Mouse (Mus musculus): ENCODE data around the gene Actg1. TPM values are rescaled to one million over a fixed set of nuclear protein-coding genes. Genes with fewer than 3 reads are reported as not detected.

Gene Actg1
- total and polyA plus RNA-seq, 3 experiments, result 1,832 to 4,362 (median 2,424) TPM

GRCm38 (mm10) chr11:120303559-120304349, 44.6 kb downstream of the Actg1 start:
- H3K4me1 ChIP-seq (ENCODE audit: control insufficient read depth in 1 of 2, insufficient read depth in 2 of 2), result peaks cover 12 to 18% of the 10 kb centered on the region in 2 experiments
- peaks cover 94% of the 10 kb centered on the region for H3K27me3 ChIP-seq (replicated peaks)
- dilution Hi-C loops (cut with MboI; ENCODE audit: extremely low pct_ligation_motif_present, extremely low pct_unique_long_range_greater_than_20kb, low sequenced_read_pairs) (no loop called here), in situ Hi-C loops (cut with MboI; ENCODE audit: low pct_ligation_motif_present, low pct_unique_long_range_greater_than_20kb, low sequenced_read_pairs) (no loop called here)
- no peaks in the 10 kb centered on the region for H3K36me3 ChIP-seq (replicated peaks in 1 of 2; ENCODE audit: control insufficient read depth in 1 of 2, insufficient read depth in 1 of 2, low read length in 1 of 2)
- H3K79me2 ChIP-seq (replicated peaks; ENCODE audit: control insufficient read depth, extremely low read depth, insufficient read depth, poor library complexity, severe bottlenecking), result no peaks in the 10 kb centered on the region
- no peak overlapping the region for H3K27ac ChIP-seq (ENCODE audit: insufficient read depth, low read depth)
- no peak overlapping the region for H3K4me3 ChIP-seq (replicated peaks in 1 of 3; ENCODE audit: low read depth in 2 of 3, low read length in 2 of 3, poor library complexity in 1 of 3)
- H3K9me3 ChIP-seq (replicated peaks; ENCODE audit: low read length), result peaks cover 16% of the 10 kb centered on the region
- no peak for DNase-seq (ENCODE audit: extremely low read depth)
- no peak overlapping the region for H3K4me2 ChIP-seq (ENCODE audit: insufficient read depth, low read depth, poor library complexity, severe bottlenecking)
- no peak overlapping the region for H3K9ac ChIP-seq (ENCODE audit: insufficient read depth, low read depth)
- TF ChIP-seq NRF1 (IDR thresholded peaks at IDR 0.05; ENCODE audit: low read depth, low read length) (no peak), BHLHE40 (IDR thresholded peaks at IDR 0.05; ENCODE audit: low read depth, low read length) (no peak), MAZ (IDR thresholded peaks at IDR 0.05; ENCODE audit: low read depth, low read length) (no peak), MAX (IDR thresholded peaks at IDR 0.05; ENCODE audit: low read length) (no peak), ETS1 (conservative IDR thresholded peaks at IDR 0.05; ENCODE audit: low read depth, low read length) (no peak), USF2 (conservative IDR thresholded peaks at IDR 0.05; ENCODE audit: low read depth, low read length) (no peak), ELF1 (IDR thresholded peaks at IDR 0.05; ENCODE audit: low read depth, low read length) (no peak), CTCF (conservative IDR thresholded peaks at IDR 0.05 in 1 of 2, IDR thresholded peaks at IDR 0.05 in 1 of 2; ENCODE audit: low read depth in 2 of 2, low read length in 2 of 2) (no peak), USF1 (IDR thresholded peaks at IDR 0.05; ENCODE audit: low read depth, low read length) (no peak), RCOR1 (conservative IDR thresholded peaks at IDR 0.05; ENCODE audit: low read depth, low read length) (no peak), MXI1 (IDR thresholded peaks at IDR 0.05; ENCODE audit: low read depth, low read length) (no peak), NELFE (IDR thresholded peaks at IDR 0.05; ENCODE audit: low read depth, low read length) (no peak), JUND (conservative IDR thresholded peaks at IDR 0.05; ENCODE audit: low read depth, low read length) (no peak), UBTF (IDR thresholded peaks at IDR 0.05; ENCODE audit: low read depth, low read length) (no peak), POLR2A (IDR thresholded peaks at IDR 0.05; ENCODE audit: low read depth, low read length) (no peak)

DNA sequence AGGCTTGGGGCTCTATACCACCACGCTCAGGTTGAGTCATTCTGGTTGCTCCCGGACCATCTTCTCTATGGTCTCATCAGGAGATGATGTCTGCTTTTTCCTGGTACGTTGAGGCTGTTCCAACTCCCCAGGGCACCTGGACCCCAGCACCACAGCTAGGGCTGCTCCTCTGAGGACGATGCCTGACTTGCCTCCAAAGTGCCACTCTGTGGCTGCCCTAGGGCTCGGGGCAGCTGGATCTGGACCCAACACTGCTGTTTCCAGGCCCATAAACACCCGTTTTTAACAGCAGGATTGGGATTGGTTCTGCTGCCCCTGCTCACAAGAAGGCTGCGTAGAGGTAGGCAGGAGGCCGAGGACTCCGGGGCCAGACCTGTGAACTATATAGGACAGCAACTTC, 45.2 kb downstream of the Actg1 start:
- TF ChIP-seq E2F4 (IDR thresholded peaks at IDR 0.05; ENCODE audit: insufficient replicate concordance, low read depth, low read length) (no peak), MAX (IDR thresholded peaks at IDR 0.05; ENCODE audit: low read length) (no peak), RCOR1 (conservative IDR thresholded peaks at IDR 0.05; ENCODE audit: low read depth, low read length) (no peak), MYC (IDR thresholded peaks at IDR 0.05; ENCODE audit: low read depth, low read length) (no peak), IRF4 (IDR thresholded peaks at IDR 0.05; ENCODE audit: low read depth, low read length) (no peak)
- dilution Hi-C loops (cut with MboI; ENCODE audit: extremely low pct_ligation_motif_present, extremely low pct_unique_long_range_greater_than_20kb, low sequenced_read_pairs), result no loop called here
- H3K27me3 ChIP-seq (replicated peaks), result peaks cover 92% of the 10 kb centered on the region

More for the DNA sequence above, 45.2 kb downstream of the Actg1 start:
- Histone ChIP-seq H3K36me3 (replicated peaks in 1 of 2; ENCODE audit: control insufficient read depth in 1 of 2, insufficient read depth in 1 of 2, low read length in 1 of 2) (no peaks in the 10 kb centered on the region), H3K4me1 (ENCODE audit: control insufficient read depth in 1 of 2, insufficient read depth in 2 of 2) (peaks cover 12 to 18% of the 10 kb centered on the region in 2 experiments), H3K79me2 (replicated peaks; ENCODE audit: control insufficient read depth, extremely low read depth, insufficient read depth, poor library complexity, severe bottlenecking) (no peaks in the 10 kb centered on the region), H3K9me3 (replicated peaks; ENCODE audit: low read length) (peaks cover 15% of the 10 kb centered on the region), H3K4me2 (ENCODE audit: insufficient read depth, low read depth, poor library complexity, severe bottlenecking) (no peak overlapping the region), H3K9ac (ENCODE audit: insufficient read depth, low read depth) (no peak overlapping the region), H3K4me3 (replicated peaks in 1 of 3; ENCODE audit: low read depth in 2 of 3, low read length in 2 of 3, poor library complexity in 1 of 3) (no peak overlapping the region), H3K27ac (ENCODE audit: insufficient read depth, low read depth) (no peak overlapping the region)
- DNase-seq (ENCODE audit: extremely low read depth), result no peak
- in situ Hi-C loops (cut with MboI; ENCODE audit: low pct_ligation_motif_present, low pct_unique_long_range_greater_than_20kb, low sequenced_read_pairs), result no loop called here

Measured in CH12.LX (cell line).